Mouse (Mus musculus): ENCODE data around the gene Cdca4. TPM values are rescaled to one million over a fixed set of nuclear protein-coding genes. Genes with fewer than 3 reads are reported as not detected.
"Not testable (repeated sequence)": the region's sequence is repeated elsewhere in the genome, so short reads cannot be mapped to it uniquely, and the experiment has no call there.

Cdca4 gene
- polyA plus RNA-seq, 2 experiments from 2014 or later, result 70.5 to 85.8 TPM

GRCm38 (mm10) chr12:112822676-112823075, 6.5 kb downstream of the Cdca4 start:
- no peak for ATAC-seq

DNA sequence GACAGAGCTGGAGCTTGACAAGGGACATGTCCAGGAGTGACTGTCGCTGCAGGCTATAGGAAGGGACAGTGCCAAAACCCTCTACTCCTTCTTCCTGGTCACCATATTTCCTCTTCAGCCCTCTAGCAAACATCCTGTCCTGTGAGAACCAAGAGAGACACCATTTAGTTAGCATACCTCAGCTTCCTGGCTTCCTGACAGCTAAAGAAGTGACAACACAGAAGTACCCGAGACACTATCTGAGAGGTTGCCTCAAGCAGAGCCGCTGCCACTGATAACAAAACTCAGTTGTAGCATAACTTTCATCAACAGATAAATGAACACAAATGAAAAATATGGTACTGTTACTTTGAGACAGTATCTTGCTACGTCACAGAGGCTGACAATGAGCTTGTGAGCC, 7.2 kb downstream of the Cdca4 start:
- ATAC-seq, result peak; percentile 28

- no peak for ATAC-seq
Observed at GRCm38 (mm10) chr12:112821216-112821615, 8.0 kb downstream of the Cdca4 start.

DNA sequence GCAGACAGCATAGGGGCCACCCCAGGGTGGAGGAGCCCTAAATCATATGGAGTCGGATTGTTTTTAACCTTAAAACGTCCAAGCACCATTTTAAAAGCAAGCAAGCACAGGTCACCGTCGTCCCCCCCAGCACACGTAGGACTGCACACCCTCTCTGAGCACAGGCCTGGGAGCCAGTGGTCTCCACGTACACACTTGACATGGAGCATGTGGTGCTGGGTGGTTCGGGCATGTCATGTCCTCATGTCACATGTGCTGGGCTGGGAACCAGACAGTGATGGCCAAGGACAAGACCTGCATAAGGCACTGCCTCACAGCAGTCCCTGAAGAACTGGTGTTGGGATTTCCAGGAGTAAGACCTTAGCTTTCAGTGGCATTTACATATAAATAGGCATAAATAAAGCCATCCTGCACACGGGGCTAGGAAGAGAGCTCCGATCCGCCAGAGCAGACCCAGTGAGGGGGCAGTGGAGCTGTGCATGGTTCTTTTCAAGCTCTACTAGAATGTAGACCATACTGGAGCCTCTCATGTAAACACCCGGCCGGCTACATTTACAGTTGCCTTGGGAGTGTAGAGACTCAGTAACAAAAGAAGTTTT, 8.7 kb downstream of the Cdca4 start:
- ATAC-seq, result no peak

DNA sequence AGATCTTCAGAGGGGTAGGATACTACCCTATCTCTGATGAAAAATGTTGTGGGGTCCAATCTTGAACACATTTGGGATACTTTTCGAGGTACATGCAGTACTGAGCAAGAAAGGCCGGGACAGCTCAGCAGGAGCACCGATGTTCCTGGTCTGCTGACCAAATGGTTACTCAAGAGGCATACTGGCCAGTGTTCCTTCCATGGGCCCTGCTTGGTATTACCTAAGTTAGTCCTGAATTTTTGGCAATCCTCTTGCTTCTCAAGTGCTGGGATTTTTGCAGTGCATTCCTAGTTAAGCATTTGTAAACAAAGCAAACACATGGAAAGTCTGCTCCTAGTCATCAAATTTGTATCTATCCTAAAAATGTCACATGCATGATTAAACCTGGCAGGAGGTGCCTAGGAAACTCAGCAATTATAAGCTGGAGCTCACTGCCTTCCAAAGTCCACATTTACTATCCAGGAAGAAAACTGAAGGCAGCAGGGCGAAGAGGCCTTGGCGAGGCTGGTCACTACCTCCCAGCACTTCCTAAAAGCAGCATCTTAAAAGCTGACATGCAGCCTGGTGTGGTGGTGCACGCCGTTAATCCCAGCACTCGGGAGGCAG, 10.1 kb downstream of the Cdca4 start:
- ATAC-seq, result no peak

- ATAC-seq, result not testable (repeated sequence)
Observed at GRCm38 (mm10) chr12:112816866-112817265, 12.4 kb downstream of the Cdca4 start.

- ATAC-seq, result peak; percentile 75
Observed at GRCm38 (mm10) chr12:112816294-112816693, 12.9 kb downstream of the Cdca4 start.

DNA sequence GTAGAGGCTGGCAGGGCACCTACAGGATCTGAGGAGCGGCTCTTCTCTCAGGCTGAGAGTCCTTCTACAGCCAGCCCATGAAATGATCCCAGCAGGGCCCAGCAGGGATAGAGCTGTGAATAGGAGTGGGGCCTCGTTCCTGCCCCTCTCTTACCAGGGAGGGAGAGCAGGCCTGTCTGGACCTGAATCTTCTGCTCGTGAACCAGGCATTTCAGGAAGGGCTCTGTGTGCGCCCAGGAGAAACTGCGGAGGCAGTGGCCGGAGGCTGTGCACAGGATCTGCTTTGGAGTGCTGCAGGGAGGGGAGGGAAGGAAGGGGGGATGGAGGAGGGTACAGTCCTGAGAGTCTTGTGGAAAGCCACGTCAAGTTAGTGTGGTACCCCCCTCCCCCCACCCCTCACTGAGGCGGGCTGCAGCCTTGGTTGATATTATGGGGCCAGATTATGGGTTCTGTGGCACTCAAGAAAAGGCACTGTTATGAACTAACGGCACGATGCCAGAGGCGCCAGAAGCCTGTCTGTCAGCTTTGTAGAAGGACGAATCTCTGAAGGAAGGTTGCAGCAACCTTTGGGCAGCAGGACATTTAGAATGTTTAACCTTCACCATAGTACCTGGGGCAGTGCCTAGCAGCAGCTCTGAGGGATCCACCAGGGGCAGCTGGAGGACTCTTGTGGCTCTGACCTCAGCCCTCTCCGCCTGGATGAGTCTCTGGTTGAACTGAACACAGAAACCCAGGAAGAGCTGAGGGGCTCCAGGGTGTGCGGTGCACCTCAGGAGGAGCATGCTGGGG, 14.3 kb downstream of the Cdca4 start:
- no peak for ATAC-seq

- no peak for ATAC-seq
Observed at GRCm38 (mm10) chr12:112813370-112813769, 15.9 kb downstream of the Cdca4 start.

- no peak for ATAC-seq
Observed at GRCm38 (mm10) chr12:112810092-112810885, 18.9 kb downstream of the Cdca4 start.

- no peak for ATAC-seq
Observed at GRCm38 (mm10) chr12:112809641-112810040, 19.6 kb downstream of the Cdca4 start.

- peak; percentile 100 for ATAC-seq
Observed at GRCm38 (mm10) chr12:112808587-112809364, 20.4 kb downstream of the Cdca4 start, which contains the start of gene Clba1. TSS of gene Clba1 (plus strand) at chr12:112808937.

DNA sequence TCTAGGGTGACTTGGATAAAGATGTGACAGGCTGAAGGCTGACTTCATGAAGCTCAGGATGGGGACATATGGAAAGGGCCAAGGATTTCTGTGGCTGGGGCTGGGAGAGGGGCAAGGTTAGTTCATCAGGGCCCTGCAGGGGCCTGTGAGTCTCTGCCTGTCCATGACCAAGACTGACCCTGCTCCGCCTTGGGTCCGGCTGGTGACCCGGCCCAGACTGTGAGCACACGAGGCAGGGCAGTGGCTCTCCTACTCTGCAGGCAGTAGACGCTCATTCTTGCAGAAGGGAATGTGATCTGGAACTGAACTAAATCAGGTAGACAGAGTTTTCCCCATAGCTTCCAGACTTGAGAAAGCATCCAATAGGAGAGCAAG, 21.0 kb downstream of the Cdca4 start:
- no peak for ATAC-seq

GRCm38 (mm10) chr12:112807796-112808195, 21.4 kb downstream of the Cdca4 start:
- no peak for ATAC-seq

DNA sequence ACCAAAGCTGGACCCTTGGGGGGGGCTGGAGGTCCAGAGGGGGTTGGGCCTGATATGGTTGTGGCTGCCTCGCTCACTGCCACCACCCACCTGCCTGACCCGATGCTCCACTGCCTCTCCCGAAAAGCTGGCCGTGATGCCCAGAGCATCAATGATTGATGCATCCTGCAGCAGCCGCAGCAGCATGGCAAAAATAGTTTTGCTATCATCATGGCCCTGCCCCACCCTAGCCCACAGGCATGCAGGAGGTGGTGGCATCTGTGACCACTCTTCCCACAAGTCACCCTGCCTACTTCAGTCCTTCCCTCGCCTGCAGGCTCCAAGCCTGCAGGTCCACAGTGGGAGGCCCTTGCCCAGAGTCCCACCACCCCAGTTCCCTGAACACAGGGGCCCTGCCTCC, 23.2 kb downstream of the Cdca4 start:
- no peak for ATAC-seq

- no peak for ATAC-seq
Observed at GRCm38 (mm10) chr12:112804046-112804445, 25.2 kb downstream of the Cdca4 start.

DNA sequence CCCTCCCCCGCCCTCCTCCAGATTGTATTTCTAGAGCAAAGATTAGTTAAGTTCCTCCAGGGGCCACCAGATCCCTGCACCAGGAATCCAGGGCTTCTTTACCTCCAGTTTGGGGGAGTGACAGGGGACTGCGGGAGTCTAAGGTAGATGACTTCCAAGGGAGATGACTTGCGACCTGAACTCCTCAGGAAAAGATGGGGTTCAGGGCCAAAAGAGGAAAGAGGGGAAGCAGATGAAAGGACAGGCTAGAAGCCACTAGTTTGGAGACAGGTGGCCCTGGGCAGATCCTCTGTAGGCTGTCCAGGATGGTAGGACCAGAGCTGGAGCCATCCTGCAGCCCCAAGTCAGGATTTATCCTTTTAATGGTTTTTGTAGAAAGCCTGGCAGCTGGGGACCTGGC, 26.3 kb downstream of the Cdca4 start:
- ATAC-seq, result no peak

- ATAC-seq, result no peak
Observed at GRCm38 (mm10) chr12:112801864-112802846, 27.1 kb downstream of the Cdca4 start, which contains the start of gene Ahnak2. TSS of gene Ahnak2 (minus strand) at chr12:112802657.

GRCm38 (mm10) chr12:112800476-112800875, 28.7 kb downstream of the Cdca4 start:
- ATAC-seq, result peak; percentile 74

- no peak for ATAC-seq
Observed at GRCm38 (mm10) chr12:112799237-112799970, 29.8 kb downstream of the Cdca4 start.

All from CD4-positive, CD25-positive, alpha-beta regulatory T cell, adult 4 months (primary cell).